Mouse (Mus musculus) testis, adult 10 weeks (tissue): Measurements from ENCODE around the gene L3hypdh. TPM values are rescaled to one million over a fixed set of nuclear protein-coding genes. Genes with fewer than 3 reads are reported as not detected.

Experiments used
- polyA plus RNA-seq: library from polyadenylated mRNA; stranded (reverse); fragments of 350-450 nt; fragmentation: Illumina TruSeq; extraction: RNeasy Lipid Tissue Mini Kit (QIAGEN cat#74804); gene quantifications from one replicate; pipeline ENCODE4 v1.2.3, GENCODE M21; 2014; ENCODE audit warnings: low read depth, low replicate concordance

L3hypdh gene
- polyA plus RNA-seq = 1.3 TPM

DNA sequence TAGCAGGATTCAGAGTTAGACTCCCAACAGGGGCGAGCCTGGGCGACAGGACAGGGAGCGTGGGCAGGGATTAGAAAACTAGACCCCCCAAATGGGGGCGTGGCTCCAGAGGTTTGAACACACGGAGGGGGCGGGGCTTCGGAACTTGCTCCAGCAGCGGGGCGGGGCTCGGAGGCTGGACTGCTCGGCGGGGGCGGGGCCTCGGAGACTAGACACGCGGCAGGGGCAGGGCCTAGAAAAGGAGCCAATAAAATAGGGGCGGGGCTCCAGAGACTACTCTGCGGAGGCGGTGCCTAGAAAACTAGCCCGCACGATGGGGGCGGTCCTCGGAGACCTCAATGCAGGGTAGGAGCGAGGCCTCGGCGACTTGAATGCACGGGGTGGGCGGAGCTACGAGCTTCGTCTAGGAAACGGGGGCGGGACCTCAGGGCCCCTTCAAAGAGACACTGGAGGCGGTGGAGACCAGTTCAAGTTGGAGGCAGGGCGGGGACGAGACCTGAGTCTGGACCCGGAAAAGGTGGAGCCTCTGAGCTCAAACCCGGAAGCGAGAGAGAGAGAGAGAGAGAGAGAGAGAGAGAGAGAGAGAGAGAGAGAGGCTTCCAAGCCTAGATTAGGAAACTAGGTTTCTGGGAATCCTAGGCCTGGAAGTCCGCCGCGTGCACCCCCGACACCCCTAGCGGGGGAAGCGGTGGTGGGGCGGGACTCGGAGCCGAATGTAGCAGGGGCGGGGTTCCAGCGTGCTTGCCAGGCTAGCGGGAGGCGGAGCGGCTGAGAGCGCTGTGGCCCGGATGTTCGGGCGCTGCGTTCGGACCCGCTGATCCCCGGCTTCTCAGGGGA is at the start of gene L3hypdh, which contains the start of gene Jkamp:
Gene L3hypdh (minus strand): TSS at position 111 of the 837 bp plus-strand sequence.
Gene Jkamp (plus strand): TSS at position 261 of the 837 bp plus-strand sequence.

DNA sequence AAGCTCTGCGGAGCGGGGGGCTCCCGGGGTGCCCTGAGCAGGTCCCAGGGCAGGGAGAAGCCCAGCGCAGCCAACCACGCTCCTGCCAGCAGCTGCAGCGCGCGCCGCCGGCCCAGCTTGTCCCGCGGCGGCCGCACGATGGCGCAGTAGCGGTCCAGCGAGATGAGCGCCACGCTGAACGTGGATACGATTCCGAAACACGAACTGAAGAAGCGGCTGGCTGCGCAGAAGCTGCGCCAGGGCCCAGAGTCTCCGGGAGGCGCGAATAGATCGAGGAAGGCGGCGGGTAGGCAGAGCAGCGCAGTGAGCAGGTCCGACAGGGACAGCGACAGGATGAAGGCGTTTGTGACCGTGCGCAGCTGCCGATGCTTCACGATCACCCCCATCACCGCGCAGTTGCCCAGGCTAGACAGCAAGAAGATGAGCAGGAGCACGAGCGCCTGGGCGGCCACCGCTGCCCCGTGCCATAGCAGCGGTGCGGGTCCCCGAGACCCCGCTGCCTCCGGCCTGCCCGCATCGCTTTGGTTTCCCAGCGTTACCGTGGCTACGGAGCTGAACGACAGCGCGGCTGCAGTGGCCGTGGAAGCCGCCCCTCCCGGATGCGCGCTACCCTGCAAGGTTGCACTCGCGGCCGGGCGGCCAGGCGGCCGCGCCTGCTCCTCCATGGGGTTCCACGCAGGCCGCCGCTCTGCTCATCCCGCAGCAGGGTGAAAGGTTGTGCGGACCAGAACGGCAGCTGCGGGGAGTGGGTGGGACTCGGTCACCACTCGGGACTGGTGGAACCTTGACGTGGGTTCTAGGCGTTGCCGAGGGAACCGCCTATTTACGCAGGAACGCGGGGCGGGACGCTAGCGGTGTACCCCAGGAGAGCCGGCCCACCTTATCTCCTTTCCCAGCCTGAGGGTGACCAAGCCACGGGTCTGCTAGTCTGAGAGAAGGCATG is 14.6 kb downstream of the L3hypdh start, which contains the start of gene Gpr135:
Gene Gpr135 (minus strand): TSS at position 799 of the 943 bp plus-strand sequence.

Other genes starting within 250 kb of the L3hypdh start
- 0.92 TPM for gene Gpr135, start 14.3 kb downstream of the L3hypdh start, polyA plus RNA-seq
- 9.0 TPM for gene Jkamp, start 150 bp upstream of the L3hypdh start, polyA plus RNA-seq
- 388 TPM for gene Ccdc175, start 99.6 kb upstream of the L3hypdh start, polyA plus RNA-seq